Mouse (Mus musculus): ENCODE measurements around the gene Dock1.

Gene Dock1

GRCm38 (mm10) chr7:135101921-135102320, 431.5 kb downstream of the Dock1 start:
- Histone ChIP-seq H3K4me3 (replicated peaks; ENCODE audit: low read length) (no peak overlapping the region), H3K36me3 (ENCODE audit: insufficient read depth, low read length) (peaks cover 28% of the 10 kb centered on the region), H3K27me3 (ENCODE audit: insufficient read depth, low read length) (no peaks in the 10 kb centered on the region), H3K9me3 (ENCODE audit: low read length) (no peaks in the 10 kb centered on the region), H3K4me1 (replicated peaks; ENCODE audit: low read depth, low read length) (no peaks in the 10 kb centered on the region)
- no peak for TF ChIP-seq CTCF (conservative IDR thresholded peaks at IDR 0.05; ENCODE audit: low read length)
- TF ChIP-seq POU5F1 (IDR thresholded peaks at IDR 0.05; ENCODE audit: borderline replicate concordance, low read length) = no peak
- no peak for TF ChIP-seq NANOG (IDR thresholded peaks at IDR 0.05; ENCODE audit: borderline replicate concordance, low read length)

GRCm38 (mm10) chr7:135106536-135106935, 436.1 kb downstream of the Dock1 start:
- TF ChIP-seq NANOG (IDR thresholded peaks at IDR 0.05; ENCODE audit: borderline replicate concordance, low read length) = no peak
- no peak for TF ChIP-seq POU5F1 (IDR thresholded peaks at IDR 0.05; ENCODE audit: borderline replicate concordance, low read length)
- no peak for TF ChIP-seq CTCF (conservative IDR thresholded peaks at IDR 0.05; ENCODE audit: low read length)
- H3K4me3 ChIP-seq (replicated peaks; ENCODE audit: low read length) = no peak overlapping the region

GRCm38 (mm10) chr7:135110307-135110706, 439.9 kb downstream of the Dock1 start:
- Histone ChIP-seq H3K4me1 (replicated peaks; ENCODE audit: low read depth, low read length) (no peaks in the 10 kb centered on the region), H3K27me3 (ENCODE audit: insufficient read depth, low read length) (no peaks in the 10 kb centered on the region), H3K36me3 (ENCODE audit: insufficient read depth, low read length) (peaks cover 37% of the 10 kb centered on the region), H3K4me3 (replicated peaks; ENCODE audit: low read length) (no peak overlapping the region), H3K9me3 (ENCODE audit: low read length) (no peaks in the 10 kb centered on the region)
- TF ChIP-seq CTCF (conservative IDR thresholded peaks at IDR 0.05; ENCODE audit: low read length) (no peak), NANOG (IDR thresholded peaks at IDR 0.05; ENCODE audit: borderline replicate concordance, low read length) (no peak)

More at GRCm38 (mm10) chr7:135106536-135106935, 436.1 kb downstream of the Dock1 start:
- Histone ChIP-seq H3K36me3 (ENCODE audit: insufficient read depth, low read length) (peaks cover 37% of the 10 kb centered on the region), H3K4me1 (replicated peaks; ENCODE audit: low read depth, low read length) (no peaks in the 10 kb centered on the region), H3K27me3 (ENCODE audit: insufficient read depth, low read length) (no peaks in the 10 kb centered on the region), H3K9me3 (ENCODE audit: low read length) (no peaks in the 10 kb centered on the region)

GRCm38 (mm10) chr7:135125296-135126065, 455.0 kb downstream of the Dock1 start:
- H3K9me3 ChIP-seq (ENCODE audit: low read length) = no peaks in the 10 kb centered on the region
- no peaks in the 10 kb centered on the region for H3K27me3 ChIP-seq (ENCODE audit: insufficient read depth, low read length)
- no peaks in the 10 kb centered on the region for H3K4me1 ChIP-seq (replicated peaks; ENCODE audit: low read depth, low read length)
- H3K4me3 ChIP-seq (replicated peaks; ENCODE audit: low read length) = no peak overlapping the region
- no peak for TF ChIP-seq POU5F1 (IDR thresholded peaks at IDR 0.05; ENCODE audit: borderline replicate concordance, low read length)
- TF ChIP-seq NANOG (IDR thresholded peaks at IDR 0.05; ENCODE audit: borderline replicate concordance, low read length) = no peak
- TF ChIP-seq CTCF (conservative IDR thresholded peaks at IDR 0.05; ENCODE audit: low read length) = no peak
- peaks cover 40% of the 10 kb centered on the region for H3K36me3 ChIP-seq (ENCODE audit: insufficient read depth, low read length)

- 0 out of 2 replicates have a peak, but pooled peaks cover 2% of the 10 kb centered on the region for H3K4me1 ChIP-seq (replicated peaks; ENCODE audit: low read depth, low read length)
- H3K4me3 ChIP-seq (replicated peaks; ENCODE audit: low read length) = no peak overlapping the region
- no peak for TF ChIP-seq NANOG (IDR thresholded peaks at IDR 0.05; ENCODE audit: borderline replicate concordance, low read length)
- no peak for TF ChIP-seq CTCF (conservative IDR thresholded peaks at IDR 0.05; ENCODE audit: low read length)
- TF ChIP-seq POU5F1 (IDR thresholded peaks at IDR 0.05; ENCODE audit: borderline replicate concordance, low read length) = no peak
- H3K36me3 ChIP-seq (ENCODE audit: insufficient read depth, low read length) = peaks cover 31% of the 10 kb centered on the region
- no peaks in the 10 kb centered on the region for H3K9me3 ChIP-seq (ENCODE audit: low read length)
- no peaks in the 10 kb centered on the region for H3K27me3 ChIP-seq (ENCODE audit: insufficient read depth, low read length)
Observed at GRCm38 (mm10) chr7:135132461-135132860, 462.0 kb downstream of the Dock1 start.

- H3K4me1 ChIP-seq (replicated peaks; ENCODE audit: low read depth, low read length) = peaks cover 22% of the 10 kb centered on the region
- H3K27me3 ChIP-seq (ENCODE audit: insufficient read depth, low read length) = no peaks in the 10 kb centered on the region
- H3K4me3 ChIP-seq (replicated peaks; ENCODE audit: low read length) = no peak overlapping the region
- peaks cover 31% of the 10 kb centered on the region for H3K36me3 ChIP-seq (ENCODE audit: insufficient read depth, low read length)
- TF ChIP-seq POU5F1 (IDR thresholded peaks at IDR 0.05; ENCODE audit: borderline replicate concordance, low read length) (no peak), NANOG (IDR thresholded peaks at IDR 0.05; ENCODE audit: borderline replicate concordance, low read length) (no peak), CTCF (conservative IDR thresholded peaks at IDR 0.05; ENCODE audit: low read length) (no peak)
- no peaks in the 10 kb centered on the region for H3K9me3 ChIP-seq (ENCODE audit: low read length)
Observed at GRCm38 (mm10) chr7:135134619-135135018, 464.2 kb downstream of the Dock1 start.

- H3K27me3 ChIP-seq (ENCODE audit: insufficient read depth, low read length) = no peaks in the 10 kb centered on the region
- TF ChIP-seq POU5F1 (IDR thresholded peaks at IDR 0.05; ENCODE audit: borderline replicate concordance, low read length) = no peak
- TF ChIP-seq CTCF (conservative IDR thresholded peaks at IDR 0.05; ENCODE audit: low read length) = no peak
- peak; percentile 36; the same call in 1 of the 2 replicates for TF ChIP-seq NANOG (IDR thresholded peaks at IDR 0.05; ENCODE audit: borderline replicate concordance, low read length)
- H3K36me3 ChIP-seq (ENCODE audit: insufficient read depth, low read length) = peaks cover 44% of the 10 kb centered on the region
- peaks cover 30% of the 10 kb centered on the region for H3K4me1 ChIP-seq (replicated peaks; ENCODE audit: low read depth, low read length)
- H3K4me3 ChIP-seq (replicated peaks; ENCODE audit: low read length) = no peak overlapping the region
- H3K9me3 ChIP-seq (ENCODE audit: low read length) = no peaks in the 10 kb centered on the region
Observed at GRCm38 (mm10) chr7:135139153-135139612, 468.7 kb downstream of the Dock1 start.

- Histone ChIP-seq H3K36me3 (ENCODE audit: insufficient read depth, low read length) (peaks cover 58% of the 10 kb centered on the region), H3K4me3 (replicated peaks; ENCODE audit: low read length) (no peak overlapping the region), H3K9me3 (ENCODE audit: low read length) (no peaks in the 10 kb centered on the region), H3K27me3 (ENCODE audit: insufficient read depth, low read length) (no peaks in the 10 kb centered on the region), H3K4me1 (replicated peaks; ENCODE audit: low read depth, low read length) (peaks cover 7% of the 10 kb centered on the region)
- no peak for TF ChIP-seq CTCF (conservative IDR thresholded peaks at IDR 0.05; ENCODE audit: low read length)
- no peak for TF ChIP-seq NANOG (IDR thresholded peaks at IDR 0.05; ENCODE audit: borderline replicate concordance, low read length)
- no peak for TF ChIP-seq POU5F1 (IDR thresholded peaks at IDR 0.05; ENCODE audit: borderline replicate concordance, low read length)
Observed at GRCm38 (mm10) chr7:135144731-135145130, 474.3 kb downstream of the Dock1 start.

Measured in E14TG2a.4 (cell line).